Mouse (Mus musculus) gastrocnemius, adult 2 months (tissue): ENCODE measurements at regions not wholly inside any gene's neighbourhood (a gene's known extent, or its start where the extent isn't known, plus 50 kb on each side); places are given as distances from the start of the nearest gene placed in this dataset.

Source experiments
- DNase-seq: peaks from one replicate; pipeline ENCODE4 v3.0.0; 2022
- H3K27ac ChIP-seq: fragments of 200-600 bp; 2 replicates; pipeline ENCODE4 v1.8.1; 2022; ENCODE audit warnings: mild to moderate bottlenecking
- H3K4me3 ChIP-seq: fragments of 200-600 bp; 2 replicates; pipeline ENCODE4 v1.8.1; 2022; ENCODE audit warnings: mild to moderate bottlenecking, moderate library complexity
- CTCF ChIP-seq: fragments of 200-600 bp; IDR thresholded peaks from 2 replicates; pipeline ENCODE4 v1.8.1; 2022; ENCODE audit warnings: antibody characterized with exemption, mild to moderate bottlenecking, moderate library complexity
- intact Hi-C: fragments of 180-260 bp; cut with DNase I; formaldehyde crosslinking; loops from one replicate; pipeline ENCODE4 v1.15.1; 2025

DNA sequence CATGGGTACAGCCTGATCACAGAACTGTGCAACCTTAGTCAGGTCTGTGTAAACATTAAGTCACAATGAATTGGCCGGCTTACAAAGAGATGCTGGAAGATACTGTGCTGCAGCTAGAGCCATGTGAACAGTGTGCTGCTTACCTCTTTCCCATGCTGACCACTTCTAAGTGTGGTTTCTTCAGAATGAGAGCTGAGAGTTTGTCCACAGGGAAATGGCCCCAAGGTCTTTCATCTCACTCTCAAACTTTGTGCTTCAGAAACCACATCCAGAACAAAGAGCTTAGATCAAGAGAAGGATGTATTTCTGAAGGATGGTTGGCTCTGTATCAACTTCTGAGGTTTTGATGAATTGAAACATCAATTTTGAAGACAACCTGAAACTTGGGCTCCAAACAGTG, 165.7 kb downstream of the Lrrc3b start:
- Histone ChIP-seq H3K4me3 (no peak overlapping the region), H3K27ac (no peak overlapping the region)
- intact Hi-C loops, result no loop called here
- no peak for DNase-seq
- TF ChIP-seq CTCF, result no peak

DNA sequence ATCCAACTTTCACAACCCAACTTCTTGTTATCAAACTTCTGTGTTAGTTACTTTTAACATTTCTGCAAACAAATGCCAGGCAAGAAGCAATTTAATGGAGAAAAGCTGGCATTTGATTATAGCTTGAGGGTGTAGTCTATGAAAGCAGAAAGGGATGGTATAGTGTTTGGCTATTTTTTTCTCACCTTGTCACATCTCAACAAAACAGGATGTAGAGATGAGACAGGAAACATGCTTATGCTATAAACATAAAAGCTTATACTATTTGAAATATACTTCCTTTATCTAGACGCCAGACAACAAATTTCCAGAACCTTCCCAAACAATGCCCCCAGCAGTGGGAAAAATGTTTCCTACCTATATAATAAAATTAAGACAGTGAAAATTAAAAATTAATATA, 166.4 kb downstream of the Lrrc3b start:
- no peak for DNase-seq
- Histone ChIP-seq H3K27ac (no peak overlapping the region), H3K4me3 (no peak overlapping the region)
- TF ChIP-seq CTCF, result no peak
- intact Hi-C loops, result no loop called here

- TF ChIP-seq CTCF, result peak; percentile 40
- intact Hi-C loops, result no loop called here
- no peak overlapping the region for H3K4me3 ChIP-seq
- no peak for DNase-seq
- H3K27ac ChIP-seq, result no peak overlapping the region
These were observed 172.5 kb downstream of the Lrrc3b start for GRCm38 (mm10) chr14:15266287-15266686.

- intact Hi-C loops, result no loop called here
- peak; percentile 16 for DNase-seq
- TF ChIP-seq CTCF, result no peak
- Histone ChIP-seq H3K27ac (no peak overlapping the region), H3K4me3 (no peak overlapping the region)
These were observed 175.8 kb downstream of the Lrrc3b start for GRCm38 (mm10) chr14:15262996-15263395.

GRCm38 (mm10) chr14:15255729-15256128, 183.1 kb downstream of the Lrrc3b start:
- no peak for DNase-seq
- TF ChIP-seq CTCF, result no peak
- no peak overlapping the region for H3K27ac ChIP-seq
- H3K4me3 ChIP-seq, result no peak overlapping the region
- intact Hi-C loops, result no loop called here

DNA sequence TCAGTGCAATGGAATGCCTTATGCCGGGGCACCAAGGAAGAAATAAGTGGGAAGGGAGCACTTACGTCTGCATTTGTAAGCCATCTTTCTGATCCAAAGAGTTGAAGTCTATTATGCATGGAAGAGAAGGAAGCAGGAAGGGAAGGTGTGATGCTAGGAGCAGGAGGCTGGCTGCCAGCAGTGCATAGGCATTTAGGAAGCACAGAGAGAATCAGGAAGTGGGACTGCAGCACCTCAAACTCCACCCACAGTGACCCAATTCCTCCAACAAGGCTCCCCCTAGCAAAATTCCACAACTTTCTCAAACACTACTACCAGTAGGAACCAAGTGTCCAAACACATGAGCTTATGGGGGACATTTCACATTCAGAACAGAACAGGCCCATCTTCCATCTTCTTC, 233.2 kb downstream of the Lrrc3b start:
- intact Hi-C loops, result no loop called here
- TF ChIP-seq CTCF, result no peak
- DNase-seq, result no peak
- no peak overlapping the region for H3K4me3 ChIP-seq
- H3K27ac ChIP-seq, result no peak overlapping the region

DNA sequence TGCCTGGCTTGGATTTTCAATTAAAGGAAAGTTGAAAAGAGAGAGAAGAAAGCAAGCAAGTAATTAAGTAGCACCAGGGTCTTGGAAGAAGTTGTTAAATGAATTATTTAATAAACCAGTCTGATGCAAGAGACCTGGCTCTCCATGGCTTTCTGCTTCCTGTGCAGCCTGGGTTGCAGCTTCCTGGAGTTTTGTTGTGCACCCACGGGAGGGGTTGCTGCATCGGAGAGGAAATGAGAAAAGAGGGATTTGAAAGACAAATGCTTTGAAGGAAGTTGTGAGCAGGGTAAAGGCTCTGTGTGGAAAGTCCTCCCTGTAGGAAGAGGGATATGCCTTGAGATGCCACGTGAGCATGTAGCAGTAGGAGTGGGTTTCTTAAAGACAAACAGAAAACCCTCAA, 234.5 kb downstream of the Lrrc3b start:
- intact Hi-C loops, result no loop called here
- Histone ChIP-seq H3K4me3 (no peak overlapping the region), H3K27ac (no peak overlapping the region)
- no peak for TF ChIP-seq CTCF
- no peak for DNase-seq
